Mouse (Mus musculus) gastrocnemius, postnatal 4 days (tissue): ENCODE results near the gene Pdlim5. TPM values are rescaled to one million over a fixed set of nuclear protein-coding genes. Genes with fewer than 3 reads are reported as not detected.
"Not testable (repeated sequence)": the region's sequence is repeated elsewhere in the genome, so short reads cannot be mapped to it uniquely, and the experiment has no call there.

Experiments
- DNase-seq, 2 experiments: peaks; one replicate each; pipeline ENCODE4 v3.0.0; 2021 to 2022; ENCODE audit warnings: low spot score in 2 of 2, mixed read lengths in 2 of 2
- total RNA-seq, 2 experiments: library from RNA; stranded (reverse); gene quantifications; 2 replicates each; pipeline ENCODE4 v1.2.3; 2021

Pdlim5 gene
- total RNA-seq, 2 experiments from 2014 or later, result 353 to 367 TPM

- not testable (repeated sequence) for DNase-seq
Measured at GRCm38 (mm10) chr3:142191627-142192026, 203.9 kb downstream of the Pdlim5 start.

Other genes with a start within 250 kb of the Pdlim5 start
- gene Bmpr1b, start 226.3 kb downstream of the Pdlim5 start, total RNA-seq, result 10 to 100 TPM; 12.5 to 13.6 TPM
- gene Gbp5, start 98.3 kb upstream of the Pdlim5 start, total RNA-seq, result 1 to 10 TPM; 3.0 TPM
- gene Gbp7, start 134.6 kb upstream of the Pdlim5 start, total RNA-seq, result 1 to 10 TPM; 6.4 to 6.7 TPM
- gene Gbp3, start 164.3 kb upstream of the Pdlim5 start, total RNA-seq, result 1 to 10 TPM; 8.5 to 9.7 TPM
- under 1 TPM in 1 of 2 experiments, not detected in 1; 0.08 TPM for gene Gbp2b, start 199.2 kb upstream of the Pdlim5 start, total RNA-seq
- 1 to 10 TPM; 3.8 to 4.0 TPM for gene Gbp2, start 224.9 kb upstream of the Pdlim5 start, total RNA-seq